Mouse (Mus musculus) forebrain, embryonic 11.5 days (tissue): Measurements from ENCODE around the gene Brd2. TPM values are rescaled to one million over a fixed set of nuclear protein-coding genes. Genes with fewer than 3 reads are reported as not detected.

Experiments used
- ATAC-seq: fragments of 200-750 bp; cut with Nextera tagmentation; replicated peaks from 2 replicates; pipeline ENCODE4 v1.8.0; 2017; ENCODE audit warnings: moderate TSS enrichment; ENCODE audit not compliant: low FRiP score
- DNase-seq: peaks from one replicate; pipeline ENCODE4 v3.0.0-alpha.2; 2017; ENCODE audit warnings: low spot score
- H3K27ac ChIP-seq: fragments of 300-500 bp; sonication (generic); 2 replicates; pipeline ENCODE4 v1.5.1; 2014; ENCODE audit warnings: low read depth, low read length
- H3K27me3 ChIP-seq: fragments of 300-500 bp; sonication (generic); 2 replicates; pipeline ENCODE4 v1.6.1; 2014; ENCODE audit warnings: mild to moderate bottlenecking, low read length, mixed read lengths; ENCODE audit not compliant: control insufficient read depth, insufficient read depth
- H3K36me3 ChIP-seq: fragments of 300-500 bp; sonication (generic); 2 replicates; pipeline ENCODE4 v1.6.1; 2014; ENCODE audit warnings: mild to moderate bottlenecking, low read length, moderate library complexity, mixed read lengths; ENCODE audit not compliant: control insufficient read depth, insufficient read depth
- H3K4me1 ChIP-seq: fragments of 300-500 bp; sonication (generic); replicated peaks from 2 replicates; pipeline ENCODE4 v1.6.1; 2014; ENCODE audit warnings: low read length, mixed read lengths; ENCODE audit not compliant: control insufficient read depth, insufficient read depth
- H3K4me2 ChIP-seq: fragments of 300-500 bp; sonication (generic); 2 replicates; pipeline ENCODE4 v1.6.1; 2014; ENCODE audit warnings: low read depth, mild to moderate bottlenecking, low read length, moderate library complexity, mixed read lengths; ENCODE audit not compliant: severe bottlenecking
- H3K4me3 ChIP-seq: fragments of 300-500 bp; sonication (generic); 2 replicates; pipeline ENCODE4 v1.5.1; 2014; ENCODE audit warnings: low read depth, low read length
- H3K9ac ChIP-seq: fragments of 300-500 bp; sonication (generic); 2 replicates; pipeline ENCODE4 v1.6.1; 2014; ENCODE audit warnings: low read length
- H3K9me3 ChIP-seq: fragments of 300-500 bp; sonication (generic); 2 replicates; pipeline ENCODE4 v1.6.1; 2016; ENCODE audit warnings: low read length, mixed read lengths; ENCODE audit not compliant: control insufficient read depth
- WGBS: fragments of 180-500 bp; shearing (Covaris S2); extraction: QIAGEN DNeasy Blood & Tissue Kit; methylation state at CpG from one replicate; pipeline ENCODE4 v1.1.7; 2014; 5-methylcytosine and 5-hydroxymethylcytosine counted together
- polyA plus RNA-seq: library from polyadenylated mRNA; unstranded; fragments of >200 nt; fragmentation: Nextera tagmentation; extraction: Ambion mirVana; gene quantifications from 2 replicates; pipeline ENCODE4 v1.2.1, GENCODE M21; 2014

The Brd2 gene
- polyA plus RNA-seq, 1 experiment from 2014 or later = 152 TPM

DNA sequence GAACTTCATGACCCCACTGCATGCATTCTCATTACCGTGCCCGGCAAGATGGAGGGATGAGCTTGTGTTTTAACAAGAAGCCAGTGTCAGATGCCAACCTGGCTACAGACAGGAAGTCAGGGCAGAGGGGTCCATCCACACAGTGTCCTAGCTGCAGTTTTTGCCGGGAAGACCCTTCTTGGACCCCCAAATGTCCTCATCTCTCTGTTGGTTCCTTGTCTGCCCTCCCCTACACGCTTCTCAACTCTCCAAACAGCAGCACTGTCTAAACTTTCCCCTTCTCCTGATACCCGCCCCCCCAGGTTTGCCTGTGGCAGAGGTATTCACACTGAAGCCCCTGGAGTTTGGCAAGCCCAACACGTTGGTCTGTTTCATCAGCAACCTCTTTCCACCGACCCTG is 15.2 kb upstream of the Brd2 start:
- H3K27me3 ChIP-seq = peaks cover 16% of the 10 kb centered on the region
- 78% methylated on average over 7 of the region's 7 CpGs for WGBS
- H3K27ac ChIP-seq = no peak overlapping the region
- no peaks in the 10 kb centered on the region for H3K36me3 ChIP-seq
- H3K4me2 ChIP-seq = no peak overlapping the region
- H3K9me3 ChIP-seq = no peaks in the 10 kb centered on the region
- ATAC-seq (no peak), DNase-seq (no peak)
- no peak overlapping the region for H3K9ac ChIP-seq
- H3K4me3 ChIP-seq = no peak overlapping the region
- H3K4me1 ChIP-seq = peaks cover 4% of the 10 kb centered on the region

DNA sequence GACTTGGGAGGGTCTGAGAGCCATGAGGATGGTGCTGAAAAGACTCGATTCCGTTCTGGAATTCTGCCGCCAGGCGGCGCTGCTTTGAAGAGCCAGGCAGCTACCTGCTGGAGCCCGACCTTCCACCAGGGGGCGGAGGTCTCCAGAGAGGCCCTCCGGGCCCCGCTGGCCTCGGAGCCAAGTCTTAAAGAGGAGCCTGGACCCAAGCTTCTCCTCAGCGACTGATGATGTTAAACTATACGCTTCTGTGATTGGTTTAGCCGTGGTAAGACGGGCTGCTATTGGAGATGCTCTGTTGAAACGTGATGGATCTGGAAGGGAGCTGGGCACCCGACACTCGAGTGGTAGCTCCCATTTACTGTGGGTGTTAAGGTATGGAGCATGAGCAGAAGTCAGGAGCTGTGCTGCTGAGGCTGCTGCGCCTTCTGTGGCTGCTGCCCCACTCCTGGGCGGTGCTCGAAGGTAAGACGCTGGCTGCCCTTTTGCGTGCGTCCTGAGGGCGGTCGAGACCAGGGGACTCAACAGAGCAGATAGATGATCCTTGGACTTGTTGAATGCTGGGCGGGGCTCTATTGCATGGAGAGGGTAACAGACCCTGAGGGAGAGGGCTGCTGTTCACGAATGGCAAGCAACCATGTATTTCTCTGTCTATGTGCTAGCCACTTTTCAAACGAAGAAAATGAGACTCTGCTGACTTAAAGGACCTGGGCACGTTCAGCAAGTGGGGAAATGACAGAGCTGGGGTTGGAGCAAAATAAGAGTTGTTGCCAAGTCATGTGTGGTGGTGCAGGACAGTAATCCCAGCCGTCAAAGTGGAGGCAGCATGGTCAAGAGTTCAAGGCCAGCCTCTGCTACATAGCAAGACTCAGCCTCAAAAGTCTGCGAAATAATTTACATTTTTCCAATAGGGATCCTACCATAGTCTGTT is 13.1 kb upstream of the Brd2 start:
- 7% methylated on average over 31 of the region's 31 CpGs for WGBS
- H3K4me3 ChIP-seq = peak overlapping the region; percentile 30
- H3K9ac ChIP-seq = no peak overlapping the region
- H3K27ac ChIP-seq = no peak overlapping the region
- peak overlapping the region; percentile 71 for H3K4me2 ChIP-seq
- peaks cover 16% of the 10 kb centered on the region for H3K27me3 ChIP-seq
- H3K9me3 ChIP-seq = no peaks in the 10 kb centered on the region
- H3K4me1 ChIP-seq = peaks cover 4% of the 10 kb centered on the region
- DNase-seq = peak; percentile 99
- no peaks in the 10 kb centered on the region for H3K36me3 ChIP-seq
- ATAC-seq = peak; percentile 97

DNA sequence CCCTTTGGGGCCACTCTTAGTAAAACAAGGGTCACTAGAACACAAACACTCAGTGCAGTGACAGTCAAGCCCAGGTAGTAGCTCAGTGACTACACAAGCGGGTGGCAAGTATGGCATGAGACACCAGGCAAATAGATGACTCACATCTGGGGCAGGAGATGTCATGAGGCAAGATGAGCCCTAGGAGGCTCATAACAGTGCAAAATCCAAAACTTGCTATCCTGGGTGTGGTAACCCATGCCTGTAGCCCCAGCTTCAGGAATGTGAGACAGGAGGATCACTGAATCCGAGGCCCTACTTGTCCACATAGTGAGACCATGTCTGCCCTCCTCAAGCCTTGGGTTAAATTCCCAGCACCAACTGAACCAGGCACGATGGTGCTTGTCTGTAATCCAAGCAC is 12.0 kb upstream of the Brd2 start:
- DNase-seq = no peak
- WGBS = 83% methylated on average over 3 of the region's 3 CpGs
- H3K36me3 ChIP-seq = no peaks in the 10 kb centered on the region

DNA sequence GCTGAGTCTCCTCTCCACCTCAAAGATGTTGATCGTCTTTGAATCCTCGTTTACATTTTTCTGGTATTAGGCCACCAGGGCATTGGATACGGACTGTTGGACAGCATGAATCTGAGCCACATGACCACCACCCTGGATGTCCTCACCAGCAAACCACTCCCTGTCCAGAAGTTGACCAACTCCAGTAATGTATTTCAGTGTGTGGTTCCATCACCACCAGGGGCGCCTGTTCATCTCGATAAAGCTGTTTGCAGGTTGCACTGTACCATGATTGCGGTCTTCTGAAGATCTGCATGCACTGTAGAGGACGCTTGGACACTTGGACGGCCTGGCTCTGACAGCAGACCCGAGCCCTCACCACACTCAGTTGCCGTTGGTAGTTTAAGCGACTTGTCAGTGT is 10.9 kb upstream of the Brd2 start:
- DNase-seq (no peak), ATAC-seq (no peak)
- peaks cover 5% of the 10 kb centered on the region for H3K4me1 ChIP-seq
- 88% methylated on average over 11 of the region's 11 CpGs for WGBS
- H3K9ac ChIP-seq = no peak overlapping the region
- H3K27ac ChIP-seq = no peak overlapping the region
- H3K4me2 ChIP-seq = no peak overlapping the region
- H3K9me3 ChIP-seq = no peaks in the 10 kb centered on the region
- H3K4me3 ChIP-seq = no peak overlapping the region
- no peaks in the 10 kb centered on the region for H3K36me3 ChIP-seq
- H3K27me3 ChIP-seq = peaks cover 5% of the 10 kb centered on the region

More for the DNA sequence above, 12.0 kb upstream of the Brd2 start:
- H3K4me3 ChIP-seq = no peak overlapping the region
- H3K27me3 ChIP-seq = peaks cover 10% of the 10 kb centered on the region
- ATAC-seq = no peak
- no peak overlapping the region for H3K4me2 ChIP-seq
- no peaks in the 10 kb centered on the region for H3K9me3 ChIP-seq
- H3K4me1 ChIP-seq = peaks cover 3% of the 10 kb centered on the region; the same call in 1 of the 2 replicates
- H3K9ac ChIP-seq = no peak overlapping the region
- no peak overlapping the region for H3K27ac ChIP-seq

DNA sequence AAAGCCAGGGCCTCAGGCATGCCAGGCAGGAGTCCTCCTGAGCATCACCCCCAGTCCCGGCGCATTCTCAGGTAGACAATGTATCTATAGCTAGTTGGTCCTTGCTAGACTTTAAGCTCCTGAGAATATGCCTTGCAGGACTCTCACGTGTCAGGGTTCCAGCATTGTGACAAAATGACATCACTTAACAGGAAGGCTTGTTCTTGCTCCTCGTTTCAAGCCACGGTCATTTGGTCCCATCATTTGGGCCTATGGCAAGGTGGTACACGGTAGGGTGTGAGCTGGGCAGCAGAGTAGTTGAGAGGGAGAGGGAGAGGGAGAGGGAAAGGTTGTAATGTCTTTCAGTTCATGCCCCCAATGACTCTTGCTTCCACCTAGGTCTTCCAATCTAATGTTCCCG is 9.5 kb upstream of the Brd2 start:
- Histone ChIP-seq H3K9ac (no peak overlapping the region), H3K27me3 (0 out of 2 replicates have a peak, but pooled peaks cover 2% of the 10 kb centered on the region), H3K36me3 (no peaks in the 10 kb centered on the region), H3K4me1 (peaks cover 5% of the 10 kb centered on the region), H3K27ac (no peak overlapping the region), H3K4me2 (no peak overlapping the region), H3K4me3 (no peak overlapping the region), H3K9me3 (no peaks in the 10 kb centered on the region)
- DNase-seq (no peak), ATAC-seq (no peak)
- WGBS = 74% methylated on average over 7 of the region's 7 CpGs

DNA sequence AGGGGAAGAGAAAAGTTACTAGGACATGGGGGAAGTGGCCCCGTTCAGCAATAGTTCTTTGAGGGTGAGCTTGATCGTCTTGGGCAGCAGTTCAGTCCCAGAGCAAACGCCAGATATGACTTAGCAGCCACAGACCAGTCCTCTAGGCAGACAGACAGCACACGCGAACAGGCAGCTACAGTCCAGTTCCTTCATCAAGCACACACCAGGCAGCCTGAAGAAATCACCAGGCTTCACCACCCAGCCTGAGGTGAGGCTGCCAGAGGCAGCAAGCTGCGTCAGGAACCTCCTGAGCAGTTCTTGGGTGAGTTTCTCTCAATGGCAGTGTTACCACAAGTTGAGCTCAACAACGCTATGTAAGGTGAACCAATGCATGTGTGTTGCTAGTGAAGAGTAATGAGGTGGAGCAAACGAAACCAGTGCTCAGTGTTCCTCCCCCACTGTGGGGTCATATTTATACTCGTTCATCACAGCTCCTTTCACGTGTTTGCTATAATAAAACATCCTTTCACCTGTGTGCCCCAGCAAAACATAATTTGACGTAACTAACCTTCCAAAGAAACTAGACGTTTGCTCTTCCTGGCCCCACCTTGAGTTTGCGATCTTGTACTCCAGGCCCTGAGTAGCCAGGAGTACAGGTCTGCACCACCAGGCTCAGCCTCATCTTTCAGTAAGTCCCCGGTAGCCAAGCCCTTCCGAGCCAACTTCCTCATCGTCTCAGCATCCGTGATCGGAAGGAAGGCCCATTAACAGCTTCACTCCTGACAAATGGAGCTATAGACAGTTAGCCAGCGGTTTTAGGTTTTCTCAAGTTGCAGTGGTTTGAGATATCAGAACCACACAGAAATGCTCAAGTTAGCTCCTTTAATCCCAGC is 7.9 kb upstream of the Brd2 start:
- Histone ChIP-seq H3K9ac (no peak overlapping the region), H3K36me3 (no peaks in the 10 kb centered on the region; the same call in 1 of the 2 replicates), H3K9me3 (no peaks in the 10 kb centered on the region), H3K4me3 (no peak overlapping the region), H3K4me1 (peaks cover 5% of the 10 kb centered on the region), H3K27me3 (0 out of 2 replicates have a peak, but pooled peaks cover 2% of the 10 kb centered on the region), H3K27ac (no peak overlapping the region), H3K4me2 (no peak overlapping the region)
- WGBS = 86% methylated on average over 19 of the region's 19 CpGs
- ATAC-seq (no peak), DNase-seq (no peak)

DNA sequence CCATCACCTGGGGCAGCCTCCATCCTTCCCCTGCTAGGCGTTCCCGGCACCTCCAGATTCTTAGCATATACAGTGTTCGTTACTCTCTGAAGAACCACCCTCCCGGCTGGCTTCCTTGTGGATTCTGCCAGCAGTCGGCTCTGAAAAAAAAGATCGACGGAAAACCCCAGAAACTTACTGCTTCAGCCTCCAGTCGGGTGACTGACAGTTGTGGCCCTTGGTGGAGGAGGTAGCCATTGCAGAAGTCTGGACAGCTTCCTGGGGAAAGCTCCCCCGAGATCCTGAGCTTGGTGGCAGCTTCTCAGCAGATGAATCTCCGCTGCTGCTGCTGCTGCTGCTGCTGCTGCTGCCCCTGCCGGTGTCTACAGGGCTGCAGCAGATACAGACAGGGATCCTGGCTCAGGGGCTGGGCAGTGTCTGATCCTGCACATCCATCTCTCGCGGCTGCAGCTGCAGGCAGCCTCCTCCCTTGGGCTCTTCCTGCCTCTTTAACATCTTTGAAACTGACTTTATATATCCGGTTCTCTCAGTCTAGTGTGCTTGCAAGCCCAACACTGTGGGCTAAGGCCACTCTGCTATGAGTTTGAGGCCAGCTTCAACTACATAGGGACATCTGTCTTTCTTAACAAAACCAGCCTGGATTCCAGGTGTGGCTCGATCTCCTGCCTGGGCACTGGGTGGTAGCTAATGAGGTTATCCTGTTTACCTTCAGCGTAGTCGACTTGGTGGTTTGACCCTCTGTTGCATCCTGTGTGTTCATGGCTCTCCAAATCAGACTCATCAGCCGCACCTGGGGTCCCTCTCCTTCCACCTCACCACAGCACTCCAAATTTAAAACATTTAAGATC is 6.7 kb upstream of the Brd2 start:
- 24% methylated on average over 18 of the region's 18 CpGs for WGBS
- H3K27ac ChIP-seq = no peak overlapping the region
- H3K4me1 ChIP-seq = peaks cover 5% of the 10 kb centered on the region
- H3K4me3 ChIP-seq = no peak overlapping the region
- H3K36me3 ChIP-seq = no peaks in the 10 kb centered on the region; the same call in 1 of the 2 replicates
- no peak overlapping the region; the same call in 1 of the 2 replicates for H3K9ac ChIP-seq
- no peak for ATAC-seq
- no peaks in the 10 kb centered on the region for H3K9me3 ChIP-seq
- no peak for DNase-seq
- peak overlapping the region; percentile 31; the same call in 1 of the 2 replicates for H3K4me2 ChIP-seq
- 0 out of 2 replicates have a peak, but pooled peaks cover 2% of the 10 kb centered on the region for H3K27me3 ChIP-seq
